Mouse (Mus musculus) ES-Bruce4 (cell line): ENCODE data around the gene Actn4.

ENCODE experiments used
- CTCF ChIP-seq: IDR thresholded peaks from one replicate; pipeline ENCODE4 v1.8.1; 2011; ENCODE audit warnings: low read depth, low read length
- POLR2A ChIP-seq: IDR thresholded peaks from one replicate; pipeline ENCODE4 v1.8.1; 2011; ENCODE audit warnings: low read length; ENCODE audit not compliant: insufficient read depth

GRCm38 (mm10) chr7:28957286-28957685, 4.9 kb downstream of the Actn4 start:
- TF ChIP-seq POLR2A (no peak), CTCF (no peak)
